Mouse (Mus musculus): ENCODE data around the gene Lrrc17.

Lrrc17 gene

DNA sequence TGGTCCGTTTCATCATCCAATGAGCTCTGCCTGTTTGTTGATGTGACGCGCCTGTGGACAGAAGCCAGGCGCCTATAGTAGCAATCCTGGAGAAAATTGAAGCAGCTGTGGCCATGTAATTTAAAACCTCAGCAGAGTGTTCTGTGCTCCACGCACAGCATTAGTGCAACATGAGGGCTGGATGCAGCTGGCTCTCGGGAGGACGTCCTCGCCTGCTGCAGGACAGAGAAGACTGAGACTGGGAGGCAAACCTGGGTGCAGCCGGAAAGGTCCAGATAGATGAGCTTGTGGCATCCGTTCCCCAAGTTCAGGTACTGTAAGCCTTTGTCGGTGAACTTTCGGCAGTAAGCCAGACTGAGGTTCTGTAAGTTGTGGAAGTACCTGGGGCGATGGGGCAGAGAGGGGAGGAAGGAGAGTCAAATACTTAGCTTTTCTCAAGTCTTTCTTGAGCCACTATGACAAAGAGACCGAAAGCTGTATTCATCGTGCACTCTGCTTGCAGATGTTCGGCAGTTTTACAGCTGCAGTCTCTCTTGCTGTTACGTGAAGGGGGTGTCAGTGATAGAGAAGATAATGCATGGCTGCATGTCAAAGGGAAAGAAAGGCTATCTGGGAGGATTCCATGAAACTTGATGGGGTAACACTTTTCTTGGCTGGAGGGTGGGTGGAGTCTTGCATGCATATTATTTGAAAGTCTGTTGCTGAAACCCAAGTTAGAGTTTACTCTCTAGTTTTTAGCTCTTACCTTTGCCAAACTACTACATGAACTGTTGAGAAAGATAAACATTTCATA, at the start of gene Lrrc17:
Gene Lrrc17, plus strand, starts transcription at position 151 of the 793 bp plus-strand sequence.
- no peak for DNase-seq

DNA sequence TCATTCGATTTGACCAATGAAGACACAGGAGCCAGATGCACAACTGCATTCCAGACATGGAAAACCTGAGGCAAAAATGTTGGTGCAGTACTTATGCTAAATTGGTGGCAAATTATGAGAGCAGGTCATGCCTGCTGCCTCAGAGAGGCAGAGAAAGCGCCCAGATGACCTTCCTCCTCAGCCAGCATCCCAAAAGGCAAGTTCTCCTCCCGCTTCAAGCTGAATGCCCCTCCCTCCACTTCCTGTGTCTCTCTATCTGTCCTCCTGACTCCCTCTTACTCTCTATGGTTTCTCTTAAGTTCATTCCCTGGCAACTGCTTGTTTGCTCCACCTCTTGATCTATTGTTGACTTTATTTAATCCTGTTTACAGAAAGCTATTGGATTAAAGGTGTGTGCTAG, 48.6 kb upstream of the Lrrc17 start:
- no peak for DNase-seq

DNA sequence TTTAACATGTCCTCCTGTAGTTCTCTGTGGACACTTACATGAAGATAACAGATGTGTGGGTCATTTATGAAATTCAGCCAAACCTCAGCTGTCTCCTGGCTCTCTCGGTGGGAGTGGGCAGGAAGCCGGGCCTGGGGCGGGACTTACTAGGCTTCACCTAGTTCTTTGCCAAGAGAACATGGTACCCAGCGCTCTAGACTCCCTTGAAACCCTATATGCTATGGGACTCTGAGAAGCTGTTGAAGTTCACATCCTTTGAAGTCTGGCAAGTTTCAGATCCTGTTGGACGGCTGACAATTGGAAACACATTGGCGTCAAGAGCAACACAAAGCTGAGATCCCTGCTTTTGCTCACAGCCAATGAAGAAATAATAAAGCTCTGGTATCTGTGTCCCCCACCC, 47.0 kb upstream of the Lrrc17 start:
- no peak for DNase-seq

DNA sequence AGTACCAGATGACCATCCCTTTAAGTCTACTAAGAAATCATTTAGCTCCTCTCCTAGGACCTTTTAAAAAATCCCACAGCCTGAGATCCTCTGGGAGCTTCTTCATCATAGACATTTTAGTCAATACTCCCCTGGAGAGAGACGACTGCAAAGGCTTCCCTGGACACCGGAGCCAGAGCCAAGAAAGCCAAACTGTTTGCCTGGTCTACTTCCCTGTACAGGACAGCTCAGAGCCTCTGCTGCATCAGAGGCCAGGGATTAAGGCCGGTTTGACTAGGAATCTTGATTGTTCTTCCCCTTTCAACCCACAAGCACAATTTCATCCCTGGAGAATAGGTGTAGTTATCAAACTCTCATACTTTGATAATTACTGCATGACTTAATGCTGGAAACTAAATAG, 46.5 kb upstream of the Lrrc17 start:
- DNase-seq: no peak

DNA sequence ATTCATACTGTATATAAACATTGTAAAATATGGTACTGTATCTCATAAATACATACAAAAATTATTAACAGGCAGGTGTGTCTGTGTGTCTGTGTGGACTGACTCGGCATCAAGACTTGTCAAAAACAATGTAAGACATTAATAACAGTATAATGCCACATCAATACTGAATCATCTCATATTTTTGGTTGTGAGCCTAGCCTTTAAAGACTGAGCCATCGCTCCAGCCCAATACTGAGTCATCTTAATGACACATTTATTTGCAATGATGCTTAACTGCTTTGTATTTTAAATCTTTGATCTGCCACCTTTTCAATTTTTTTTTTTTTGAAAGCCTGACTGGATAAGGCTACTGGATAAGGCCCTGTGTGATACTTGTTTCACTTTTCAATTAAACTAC, 44.9 kb upstream of the Lrrc17 start:
- no peak for DNase-seq

DNA sequence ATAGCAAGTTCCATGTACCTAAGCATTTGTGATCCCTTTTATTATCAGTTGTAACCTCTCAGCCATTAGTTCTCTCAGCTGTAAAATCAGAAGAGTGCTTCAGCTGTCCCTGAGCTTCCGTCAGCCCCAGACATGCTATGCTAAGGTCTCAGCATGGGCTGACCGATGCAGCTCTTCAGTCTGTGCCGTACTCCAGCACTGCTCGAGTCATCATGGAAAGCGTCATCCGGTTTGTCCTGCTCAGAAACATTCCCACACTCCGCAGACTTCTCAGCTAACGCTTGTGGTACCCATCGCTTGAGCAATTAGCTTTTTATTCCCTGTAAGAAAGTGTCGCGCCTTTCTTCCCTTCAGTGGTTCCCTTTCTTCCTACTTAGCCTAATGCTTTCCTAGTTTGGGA, 44.4 kb upstream of the Lrrc17 start:
- no peak for DNase-seq

DNA sequence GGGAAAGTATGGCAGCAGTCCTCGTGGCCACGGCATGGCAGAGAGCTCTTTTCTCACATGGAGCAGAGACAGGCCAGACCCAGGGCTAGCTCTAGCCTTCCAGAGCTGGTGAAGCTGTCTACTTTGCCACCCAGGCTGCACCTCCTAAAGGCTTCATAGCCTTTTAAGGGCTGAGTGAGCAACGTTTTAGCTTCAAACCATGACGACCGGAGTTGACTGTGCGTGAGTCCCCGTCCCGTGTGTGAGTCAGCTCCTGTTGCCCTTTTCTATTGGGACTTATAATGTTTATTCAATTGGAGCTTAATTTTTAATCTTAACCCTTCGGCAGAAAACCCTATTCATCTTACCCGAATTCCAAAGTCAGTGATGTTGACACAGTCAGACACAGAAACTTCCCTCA, 43.2 kb upstream of the Lrrc17 start:
- no peak for DNase-seq

DNA sequence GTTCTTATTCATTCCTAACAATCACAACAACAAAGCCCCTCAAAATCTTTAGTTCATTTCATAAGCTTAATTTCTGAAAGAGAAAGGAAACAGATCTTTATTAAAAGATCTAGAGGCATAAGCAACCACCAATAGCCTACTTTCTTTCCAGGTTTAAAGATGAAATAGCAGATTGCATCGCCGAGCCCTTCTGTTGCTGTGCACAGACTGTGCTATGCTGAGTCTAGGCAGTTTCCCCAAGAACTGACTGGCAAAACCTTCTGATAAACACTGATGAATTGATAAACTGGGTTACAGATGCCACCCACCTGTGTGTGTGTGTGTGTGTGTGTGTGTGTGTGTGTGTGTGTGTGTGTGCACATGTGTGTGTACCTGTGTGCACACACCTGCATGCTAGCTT, 42.4 kb upstream of the Lrrc17 start:
- DNase-seq: peak; percentile 37

DNA sequence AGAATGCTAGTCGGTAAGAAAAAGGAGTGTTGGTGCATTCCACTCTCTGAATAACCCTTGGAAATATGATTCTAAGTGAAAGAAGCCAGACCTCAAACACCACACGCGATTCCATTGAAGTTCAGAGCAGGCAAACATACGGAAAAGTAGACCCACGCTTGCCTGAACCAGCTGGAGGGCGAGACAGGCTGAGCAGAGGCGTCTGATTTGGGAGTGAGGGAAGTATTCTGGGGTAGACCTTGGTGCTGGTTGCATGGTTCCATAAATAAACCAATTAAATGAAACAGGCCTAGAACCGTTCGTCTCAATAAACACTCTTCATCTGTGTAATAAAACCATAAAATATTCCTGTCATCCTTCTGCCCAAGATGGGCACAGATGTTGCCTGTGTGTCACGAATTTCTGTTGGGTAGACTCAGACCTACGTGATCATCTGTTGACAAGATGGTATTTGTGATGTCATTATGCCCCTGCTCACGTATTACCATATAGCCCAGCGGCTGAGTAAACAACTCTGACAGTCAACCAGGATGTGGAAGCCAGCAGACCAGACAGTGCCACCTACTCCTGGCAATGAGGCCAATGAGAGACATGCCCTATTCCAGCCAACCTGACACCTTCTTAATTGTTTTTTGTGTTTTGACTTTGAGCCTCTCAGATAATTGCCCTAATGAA, 40.3 kb upstream of the Lrrc17 start:
- DNase-seq: peak; percentile 83

DNA sequence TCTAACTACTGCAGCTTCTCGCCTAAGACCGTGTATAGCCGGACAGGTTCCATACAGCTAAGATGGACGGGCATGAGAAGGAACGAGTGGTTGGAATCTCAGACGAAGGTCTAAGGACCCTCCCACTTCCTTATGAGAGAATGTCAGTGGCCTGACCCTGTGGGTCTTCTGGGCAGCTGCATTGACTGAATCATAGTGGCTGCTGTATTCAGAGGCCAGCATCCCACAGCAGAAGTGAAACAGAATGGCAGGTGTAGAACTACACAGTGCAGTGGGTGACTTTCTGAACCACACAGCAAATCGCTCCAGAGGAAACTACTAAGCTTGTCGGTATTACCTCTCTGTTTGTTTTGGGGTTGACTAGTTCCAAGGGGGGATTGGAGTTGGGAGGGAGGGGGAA, 38.2 kb upstream of the Lrrc17 start:
- DNase-seq: no peak

DNA sequence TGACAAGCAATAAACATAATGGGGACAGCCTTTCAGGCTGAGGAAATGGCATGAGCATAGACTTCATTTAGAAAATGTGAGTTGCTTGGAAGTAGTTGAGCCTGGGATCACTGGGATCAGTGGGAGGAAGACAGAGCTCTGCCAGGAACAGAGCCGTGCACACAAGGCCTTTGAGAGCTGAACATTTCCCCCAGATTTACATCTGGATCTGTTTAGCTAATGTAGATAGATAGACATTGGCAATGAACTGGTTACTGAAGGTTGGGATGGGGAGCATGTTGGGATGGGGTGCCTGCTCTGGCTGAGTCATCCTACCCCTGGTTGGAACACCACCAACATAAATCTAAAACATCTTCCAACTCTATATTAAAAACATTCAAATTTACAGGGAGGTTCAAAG, 36.5 kb upstream of the Lrrc17 start:
- DNase-seq: no peak

DNA sequence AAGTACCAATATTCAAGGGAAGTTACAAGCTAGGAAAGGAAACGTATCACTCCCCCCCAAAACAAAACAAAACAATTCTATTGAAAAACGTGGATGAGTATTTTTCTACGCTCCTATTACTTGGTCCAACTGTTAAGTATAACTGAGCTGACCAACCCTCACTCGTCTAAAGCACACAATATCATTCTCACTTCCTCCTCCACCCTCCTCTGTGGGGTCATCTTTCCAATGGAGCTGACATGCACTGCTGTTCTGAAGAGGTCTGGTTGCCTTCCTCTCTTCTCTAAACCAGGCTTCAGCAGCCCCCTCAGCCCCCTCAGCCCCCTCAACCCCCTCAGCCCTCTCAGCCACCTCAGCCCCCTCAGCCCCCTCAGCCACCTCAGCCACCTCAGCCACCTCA, 33.6 kb upstream of the Lrrc17 start:
- no peak for DNase-seq

DNA sequence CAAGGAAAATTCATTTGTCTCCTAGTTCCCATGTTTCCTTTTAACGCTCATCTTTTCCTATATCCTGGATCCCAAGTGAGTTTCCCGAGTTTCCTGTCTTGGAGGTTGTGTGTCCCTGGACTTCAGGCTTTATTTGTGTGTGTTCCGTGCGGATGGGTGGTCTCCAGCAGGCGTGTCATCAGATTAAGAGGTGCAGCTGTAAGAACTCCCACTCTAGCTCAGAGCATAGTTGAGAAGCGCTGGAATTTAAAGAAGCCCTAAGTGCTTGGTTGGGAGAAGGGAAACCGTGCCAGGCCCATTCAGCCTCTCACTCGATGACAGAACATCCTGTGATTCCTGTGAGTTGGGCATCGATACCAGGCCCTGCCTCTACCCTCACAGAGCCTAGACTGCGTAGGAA, 30.0 kb upstream of the Lrrc17 start:
- DNase-seq: no peak

DNA sequence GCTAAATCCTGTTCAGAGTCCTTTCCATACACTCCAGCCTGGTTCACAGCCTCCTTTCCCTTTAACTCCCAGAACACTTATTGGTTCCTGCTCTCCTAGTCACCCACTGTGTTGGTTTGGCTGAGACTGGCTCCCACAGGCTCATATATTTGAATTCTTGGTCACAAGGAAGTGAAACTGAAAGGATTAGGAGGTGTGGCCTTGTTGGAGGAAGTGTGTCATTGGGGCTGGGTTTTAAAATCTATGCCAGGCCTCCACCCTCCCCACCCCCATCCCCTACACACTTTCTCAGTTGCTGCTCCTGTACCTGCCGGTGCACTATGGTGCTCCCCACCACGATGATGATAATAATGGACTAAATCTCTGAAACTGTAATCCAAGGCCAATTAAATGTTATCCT, 25.8 kb upstream of the Lrrc17 start:
- no peak for DNase-seq

DNA sequence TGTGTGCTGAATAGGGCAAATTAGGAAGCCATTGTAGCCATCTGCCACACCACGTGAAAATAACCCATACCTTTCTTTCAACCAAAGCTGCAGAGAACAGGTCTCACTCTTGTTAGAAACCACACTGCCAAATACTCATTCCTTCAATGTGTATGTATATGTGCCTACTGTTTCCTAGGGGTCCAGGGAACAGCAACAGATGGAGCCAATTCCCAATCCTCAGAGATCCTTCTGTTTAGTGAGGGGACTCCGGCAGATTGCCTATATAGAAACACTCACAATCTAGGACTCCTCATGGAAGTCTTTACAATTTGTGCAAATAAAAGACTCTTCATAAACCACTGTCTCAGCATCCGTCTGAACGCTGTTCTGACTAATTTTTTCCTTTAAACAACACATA, 25.2 kb upstream of the Lrrc17 start:
- no peak for DNase-seq

DNA sequence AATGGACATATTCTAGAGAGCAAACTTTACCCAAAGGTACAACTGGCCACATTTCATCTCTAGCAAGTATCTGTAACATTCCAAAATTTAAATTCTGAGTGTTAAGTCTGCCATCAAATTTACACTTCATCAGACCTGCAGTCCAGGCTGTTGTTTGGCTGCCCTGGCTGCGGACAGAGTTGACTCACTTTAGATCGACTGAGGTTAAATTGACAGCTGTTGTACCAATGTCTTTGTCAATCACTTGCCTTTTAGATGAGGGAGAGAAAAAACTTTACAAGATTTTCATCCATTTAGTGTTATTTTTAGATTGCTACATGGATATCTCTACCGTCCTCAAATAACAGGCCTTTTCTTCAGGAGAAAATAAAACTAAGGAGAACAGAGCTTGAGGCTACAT, 24.2 kb upstream of the Lrrc17 start:
- DNase-seq: no peak

DNA sequence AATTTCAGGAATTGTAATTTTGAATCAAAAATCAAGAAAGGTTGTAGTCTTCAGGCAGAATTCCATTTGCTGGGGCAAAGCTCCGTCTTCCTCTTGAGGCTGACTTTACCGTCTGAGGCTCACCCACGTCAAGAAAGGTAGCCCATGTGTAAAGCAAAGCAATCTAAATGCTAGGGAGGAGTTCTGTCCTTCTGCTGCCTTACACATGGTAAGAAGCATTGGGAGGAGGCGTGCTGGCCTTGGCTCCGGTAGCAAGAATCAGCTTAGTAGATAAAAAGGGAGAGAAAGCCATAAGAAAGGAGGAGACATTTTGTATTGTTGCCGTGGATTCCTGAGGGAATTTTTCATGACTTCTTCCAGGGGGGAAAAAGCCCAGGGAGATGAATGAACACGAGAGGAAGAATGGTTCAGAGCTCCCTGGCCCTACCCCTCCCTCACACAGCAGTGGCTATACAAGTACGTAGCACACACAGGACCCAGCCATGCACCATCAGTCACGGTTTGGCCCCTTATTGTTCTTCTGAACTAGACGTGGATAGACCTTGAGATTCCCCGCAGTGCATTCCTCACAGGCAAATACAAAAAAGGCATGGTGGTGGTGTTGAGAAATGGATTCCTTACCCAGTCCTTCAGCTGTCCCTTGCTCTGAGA, 16.4 kb upstream of the Lrrc17 start:
- no peak for DNase-seq

DNA sequence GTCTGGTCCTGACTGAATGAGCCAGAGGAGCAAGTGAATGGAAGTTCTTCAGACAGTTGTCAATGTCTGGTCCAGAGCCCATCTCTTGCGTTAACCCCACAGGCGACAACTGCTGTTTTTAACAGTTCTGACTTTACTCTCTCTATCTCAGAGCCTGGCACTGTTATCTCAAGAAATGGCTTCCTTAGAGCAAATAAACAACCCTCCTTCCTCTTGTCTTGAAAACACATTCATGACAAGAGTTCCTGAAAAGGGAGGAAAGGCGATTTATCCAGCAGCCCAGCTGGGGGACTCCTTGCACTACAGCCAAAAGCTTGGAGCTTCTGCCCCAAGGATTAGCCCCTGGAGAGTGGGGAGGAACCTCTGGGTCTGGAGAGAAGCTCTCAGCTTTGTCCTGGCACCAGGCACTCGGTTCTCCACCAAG, 15.9 kb upstream of the Lrrc17 start:
- no peak for DNase-seq

DNA sequence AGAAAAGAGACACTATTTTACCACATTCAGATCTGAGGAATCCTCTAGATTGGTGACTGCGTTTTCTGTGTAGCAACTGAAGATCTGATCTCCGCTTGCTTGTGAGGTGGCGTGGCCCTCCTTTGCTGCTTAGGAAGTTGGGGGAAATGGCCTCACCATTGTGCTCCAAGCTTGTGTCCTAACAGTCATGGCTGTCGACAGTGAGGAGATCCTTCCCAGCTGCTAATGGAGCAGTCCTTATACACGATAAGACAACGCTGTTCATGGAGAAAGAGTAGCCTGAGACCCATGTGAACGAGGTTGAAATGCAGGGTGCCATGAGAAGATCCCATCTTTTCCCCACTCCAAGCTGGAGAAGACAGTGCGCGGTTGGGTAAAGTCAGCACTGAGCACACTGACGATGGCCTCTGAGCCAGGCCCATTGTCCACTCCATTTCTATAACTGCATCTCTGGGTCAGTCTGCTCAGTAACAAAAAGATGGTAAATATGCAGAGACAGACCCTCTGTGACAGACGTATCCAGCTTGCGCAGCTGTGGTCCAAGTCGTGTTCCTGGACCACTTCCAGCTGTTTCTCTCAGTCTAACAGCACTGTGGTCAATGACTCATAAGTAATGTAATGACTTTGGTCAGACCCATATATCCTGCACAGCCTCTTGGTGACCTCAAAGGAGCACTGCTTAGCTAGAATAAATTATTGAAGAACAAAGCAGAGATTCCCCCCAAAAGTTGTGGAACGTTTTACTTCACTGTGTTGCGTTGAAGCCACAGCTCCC, 15.1 kb upstream of the Lrrc17 start:
- no peak for DNase-seq

DNA sequence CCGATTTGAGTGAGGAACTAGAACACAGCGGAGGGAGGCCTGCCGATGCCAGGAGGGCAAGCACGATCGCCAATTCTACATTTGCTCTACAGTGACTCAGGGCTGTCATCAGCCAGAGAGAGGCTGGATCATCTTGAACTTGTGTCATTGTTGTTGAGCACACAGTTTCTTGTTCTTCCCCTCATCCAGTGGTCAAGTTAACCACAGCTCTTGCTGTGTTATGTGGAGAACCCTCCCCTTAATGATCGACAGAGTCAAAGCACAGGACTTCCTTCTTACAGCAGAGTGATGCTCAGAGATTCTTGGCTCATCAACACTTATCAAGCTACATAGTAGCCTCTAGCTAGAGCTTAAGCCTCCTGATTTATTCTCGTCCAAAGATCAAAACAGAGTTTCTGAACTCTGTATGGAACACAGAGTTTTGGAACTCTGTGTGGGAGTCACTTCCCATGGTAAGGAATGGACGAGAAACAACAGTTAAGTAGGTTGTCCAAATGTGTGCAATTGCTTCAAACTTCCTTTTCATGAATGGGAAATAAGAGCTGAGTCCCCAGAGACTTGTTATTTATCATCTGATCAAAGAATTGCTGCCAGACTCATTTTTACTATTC, 14.1 kb upstream of the Lrrc17 start:
- DNase-seq: no peak

DNA sequence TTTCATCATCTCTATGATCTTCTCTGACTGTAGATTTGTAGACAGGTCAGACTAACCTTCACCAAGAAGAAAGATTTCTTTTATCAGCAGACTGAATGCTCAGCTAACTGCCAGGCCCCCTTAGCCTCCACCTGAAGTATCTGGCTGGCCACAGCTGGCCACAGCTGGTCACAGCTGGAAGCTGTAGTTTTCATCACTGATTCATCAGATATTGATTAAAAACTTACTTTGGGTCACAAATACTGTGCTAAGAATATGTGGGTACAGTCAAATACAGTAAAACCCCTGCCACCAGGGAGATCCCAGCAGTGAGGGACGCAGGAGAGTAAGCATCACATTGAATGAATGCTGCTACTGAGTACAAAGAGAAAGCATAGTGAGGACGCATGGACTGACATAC, 11.2 kb upstream of the Lrrc17 start:
- no peak for DNase-seq

DNA sequence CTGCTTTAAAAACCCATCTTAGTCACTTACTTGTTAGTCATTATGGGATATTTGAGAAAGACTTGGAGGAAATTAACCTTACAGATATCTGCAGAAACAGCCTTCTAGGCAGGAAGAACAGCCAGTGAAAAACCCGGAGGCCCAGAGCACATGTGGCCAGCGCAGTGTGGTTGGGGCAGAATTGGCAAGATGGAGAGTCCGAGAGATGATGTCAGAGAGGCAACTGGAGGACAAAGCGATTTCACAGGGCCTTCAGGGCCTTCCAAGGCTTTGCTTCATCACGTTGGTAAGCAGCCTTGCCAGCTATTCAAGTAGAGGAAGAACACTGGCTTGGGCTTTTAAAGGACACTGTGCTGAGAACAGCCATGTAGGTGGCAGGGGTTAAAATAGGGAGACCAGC, 10.4 kb upstream of the Lrrc17 start:
- DNase-seq: no peak

DNA sequence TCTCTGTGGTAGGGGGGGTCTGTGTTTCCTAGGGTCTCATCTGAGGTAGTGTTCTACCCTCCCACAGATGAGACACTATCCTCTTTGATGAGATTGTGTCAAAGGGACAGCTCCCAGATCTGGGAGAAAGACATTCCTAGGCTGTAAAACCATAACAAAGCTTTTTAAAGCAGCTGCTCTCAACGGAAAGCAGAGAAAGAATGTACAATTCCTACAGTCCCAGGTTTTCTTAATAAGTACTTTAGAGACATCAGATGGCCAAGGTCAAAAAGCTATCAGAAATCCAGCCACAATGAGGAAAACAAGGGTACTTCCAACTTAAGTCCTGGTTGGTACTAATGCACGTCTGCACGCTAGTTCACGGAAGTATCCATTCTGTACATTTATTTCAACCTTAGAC, 1.1 kb upstream of the Lrrc17 start:
- no peak for DNase-seq
